Mouse (Mus musculus) midbrain, embryonic 14.5 days (tissue): ENCODE measurements around the gene Morf4l1. TPM values are rescaled to one million over a fixed set of nuclear protein-coding genes. Genes with fewer than 3 reads are reported as not detected.

Experiments
- ATAC-seq: fragments of 200-750 bp; cut with Nextera tagmentation; 2 replicates; pipeline ENCODE4 v1.8.0; 2017; ENCODE audit warnings: moderate number of reproducible peaks, moderate library complexity; ENCODE audit not compliant: low FRiP score, low TSS enrichment
- DNase-seq: peaks from one replicate; pipeline ENCODE4 v3.0.0-alpha.2; 2015
- H3K27ac ChIP-seq: fragments of 300-500 bp; sonication (generic); replicated peaks from 2 replicates; pipeline ENCODE4 v1.5.1; 2014; ENCODE audit warnings: mild to moderate bottlenecking, low read depth, low read length, moderate library complexity
- H3K27me3 ChIP-seq: fragments of 300-500 bp; sonication (generic); 2 replicates; pipeline ENCODE4 v1.6.1; 2014; ENCODE audit warnings: low read length, control low read depth, mixed read lengths; ENCODE audit not compliant: control insufficient read depth, insufficient read depth
- H3K36me3 ChIP-seq: fragments of 300-500 bp; sonication (generic); 2 replicates; pipeline ENCODE4 v1.6.1; 2014; ENCODE audit warnings: low read length, control low read depth; ENCODE audit not compliant: control insufficient read depth, insufficient read depth
- H3K4me1 ChIP-seq: fragments of 300-500 bp; sonication (generic); 2 replicates; pipeline ENCODE4 v1.6.1; 2014; ENCODE audit warnings: mild to moderate bottlenecking, antibody characterized with exemption, low read length, control low read depth; ENCODE audit not compliant: control insufficient read depth, insufficient read depth
- H3K4me2 ChIP-seq: fragments of 300-500 bp; sonication (generic); 2 replicates; pipeline ENCODE4 v1.6.1; 2014; ENCODE audit warnings: mild to moderate bottlenecking, low read length, moderate library complexity
- H3K4me3 ChIP-seq: fragments of 300-500 bp; sonication (generic); replicated peaks from 2 replicates; pipeline ENCODE4 v1.5.1; 2014; ENCODE audit warnings: low read depth, low read length
- H3K9ac ChIP-seq: fragments of 300-500 bp; sonication (generic); replicated peaks from 2 replicates; pipeline ENCODE4 v1.6.1; 2014; ENCODE audit warnings: mild to moderate bottlenecking, low read length, moderate library complexity
- H3K9me3 ChIP-seq: fragments of 300-500 bp; sonication (generic); 2 replicates; pipeline ENCODE4 v1.6.1; 2016; ENCODE audit warnings: low read length, control low read depth, mixed read lengths; ENCODE audit not compliant: control insufficient read depth
- WGBS: fragments of 180-500 bp; shearing (Covaris S2); extraction: QIAGEN DNeasy Blood & Tissue Kit; methylation state at CpG from one replicate; pipeline ENCODE4 v1.1.7; 2014; 5-methylcytosine and 5-hydroxymethylcytosine counted together
- polyA plus RNA-seq: library from polyadenylated mRNA; unstranded; fragments of >200 nt; fragmentation: Nextera tagmentation; extraction: Ambion mirVana; gene quantifications from 2 replicates; pipeline ENCODE4 v1.2.1, GENCODE M21; 2014

Morf4l1 gene
- polyA plus RNA-seq: 616 and 659 TPM in 2 replicates

- 2% methylated on average over 38 of the region's 40 CpGs for WGBS
- peak; percentile 99 for ATAC-seq
- H3K9me3 ChIP-seq: no peaks in the 10 kb centered on the region
- H3K4me1 ChIP-seq: peaks cover 17% of the 10 kb centered on the region
- H3K27me3 ChIP-seq: no peaks in the 10 kb centered on the region
- no peaks in the 10 kb centered on the region for H3K36me3 ChIP-seq
- peak within 1 kb of the TSS; percentile 84 for H3K4me2 ChIP-seq
- DNase-seq: peak; percentile 99
- H3K4me3 ChIP-seq: peak within 1 kb of the TSS; percentile 88
- H3K27ac ChIP-seq: peak within 1 kb of the TSS; percentile 99
- H3K9ac ChIP-seq: peak within 1 kb of the TSS; percentile 98
Measured at GRCm38 (mm10) chr9:90114567-90115307, at the start of gene Morf4l1. Morf4l1 (minus strand) TSS chr9:90114774.

GRCm38 (mm10) chr9:90163749-90164095 is 49.1 kb upstream of the Morf4l1 start:
- DNase-seq (peak; percentile 68), ATAC-seq (peak; percentile 32)
- Histone ChIP-seq H3K36me3 (no peaks in the 10 kb centered on the region), H3K27ac (peak overlapping the region; percentile 76; the same call in 1 of the 2 replicates), H3K9me3 (no peaks in the 10 kb centered on the region; the same call in 1 of the 2 replicates), H3K4me2 (peak overlapping the region; percentile 61), H3K27me3 (no peaks in the 10 kb centered on the region), H3K9ac (peak overlapping the region; percentile 88), H3K4me3 (peak overlapping the region; percentile 74), H3K4me1 (peaks cover 9% of the 10 kb centered on the region)
- under 1% methylated on average over 18 of the region's 18 CpGs for WGBS

GRCm38 (mm10) chr9:90162926-90163748 is 48.6 kb upstream of the Morf4l1 start, which contains the start of gene Adamts7:
Adamts7 (plus strand) TSS chr9:90163069.
- peak; percentile 70 for ATAC-seq
- peak; percentile 82 for DNase-seq
- peak within 1 kb of the TSS; percentile 74 for H3K4me3 ChIP-seq
- H3K27ac ChIP-seq: peak within 1 kb of the TSS; percentile 76
- peak within 1 kb of the TSS; percentile 61 for H3K4me2 ChIP-seq
- H3K4me1 ChIP-seq: peaks cover 9% of the 10 kb centered on the region
- peak within 1 kb of the TSS; percentile 88 for H3K9ac ChIP-seq
- WGBS: under 1% methylated on average over 57 of the region's 60 CpGs
- H3K36me3 ChIP-seq: no peaks in the 10 kb centered on the region
- H3K27me3 ChIP-seq: no peaks in the 10 kb centered on the region
- H3K9me3 ChIP-seq: no peaks in the 10 kb centered on the region; the same call in 1 of the 2 replicates

GRCm38 (mm10) chr9:90162243-90162925 is 47.8 kb upstream of the Morf4l1 start:
- peak; percentile 79 for DNase-seq
- no peaks in the 10 kb centered on the region for H3K27me3 ChIP-seq
- H3K27ac ChIP-seq: peak overlapping the region; percentile 76
- no peaks in the 10 kb centered on the region for H3K36me3 ChIP-seq
- ATAC-seq: peak; percentile 82
- H3K4me1 ChIP-seq: peaks cover 9% of the 10 kb centered on the region
- peak overlapping the region; percentile 74 for H3K4me3 ChIP-seq
- H3K9me3 ChIP-seq: no peaks in the 10 kb centered on the region; the same call in 1 of the 2 replicates
- 7% methylated on average over 27 of the region's 29 CpGs for WGBS
- H3K9ac ChIP-seq: peak overlapping the region; percentile 88
- H3K4me2 ChIP-seq: peak overlapping the region; percentile 61

GRCm38 (mm10) chr9:90146869-90147268 is 32.3 kb upstream of the Morf4l1 start:
- Histone ChIP-seq H3K27ac (no peak overlapping the region), H3K4me1 (no peaks in the 10 kb centered on the region), H3K36me3 (no peaks in the 10 kb centered on the region), H3K9me3 (no peaks in the 10 kb centered on the region), H3K9ac (no peak overlapping the region), H3K4me2 (no peak overlapping the region), H3K27me3 (no peaks in the 10 kb centered on the region), H3K4me3 (no peak overlapping the region)
- WGBS: 76% methylated on average over 5 of the region's 5 CpGs
- ATAC-seq (no peak), DNase-seq (no peak)

GRCm38 (mm10) chr9:90145788-90146187 is 31.2 kb upstream of the Morf4l1 start:
- no peaks in the 10 kb centered on the region for H3K9me3 ChIP-seq
- ATAC-seq: no peak
- no peak overlapping the region for H3K9ac ChIP-seq

GRCm38 (mm10) chr9:90136678-90136965 is 22.0 kb upstream of the Morf4l1 start:
- no peak overlapping the region for H3K9ac ChIP-seq
- no peaks in the 10 kb centered on the region for H3K27me3 ChIP-seq
- H3K4me3 ChIP-seq: no peak overlapping the region
- no peaks in the 10 kb centered on the region for H3K9me3 ChIP-seq
- DNase-seq (no peak), ATAC-seq (no peak)
- H3K4me1 ChIP-seq: no peaks in the 10 kb centered on the region
- WGBS: 92% methylated on average over 1 of the region's 1 CpGs
- H3K36me3 ChIP-seq: no peaks in the 10 kb centered on the region
- H3K4me2 ChIP-seq: no peak overlapping the region
- H3K27ac ChIP-seq: no peak overlapping the region

More at GRCm38 (mm10) chr9:90145788-90146187, 31.2 kb upstream of the Morf4l1 start:
- WGBS: 55% methylated on average over 2 of the region's 2 CpGs
- Histone ChIP-seq H3K4me2 (no peak overlapping the region), H3K4me1 (no peaks in the 10 kb centered on the region), H3K27ac (no peak overlapping the region), H3K36me3 (no peaks in the 10 kb centered on the region), H3K27me3 (no peaks in the 10 kb centered on the region), H3K4me3 (no peak overlapping the region)
- DNase-seq: no peak

- 76% methylated on average over 9 of the region's 9 CpGs for WGBS
- H3K36me3 ChIP-seq: no peaks in the 10 kb centered on the region
- ATAC-seq: no peak
Measured at GRCm38 (mm10) chr9:90135963-90136677, 21.5 kb upstream of the Morf4l1 start.

More at GRCm38 (mm10) chr9:90135963-90136677, 21.5 kb upstream of the Morf4l1 start:
- Histone ChIP-seq H3K4me2 (no peak overlapping the region), H3K9ac (no peak overlapping the region), H3K27me3 (no peaks in the 10 kb centered on the region), H3K4me1 (no peaks in the 10 kb centered on the region), H3K4me3 (no peak overlapping the region), H3K27ac (no peak overlapping the region), H3K9me3 (no peaks in the 10 kb centered on the region)
- DNase-seq: no peak
